Mouse (Mus musculus) stomach, postnatal 0 days (tissue): ENCODE data around the gene Ippk.

Experiments
- CTCF ChIP-seq: IDR thresholded peaks from 2 replicates; pipeline ENCODE4 v1.5.1; 2016; ENCODE audit warnings: antibody characterized with exemption, low read depth, mild to moderate bottlenecking, moderate library complexity
- EP300 ChIP-seq: optimal IDR thresholded peaks from 2 replicates; pipeline ENCODE3; 2016; ENCODE audit warnings: antibody characterized with exemption

- no peak for TF ChIP-seq CTCF
- no peak for TF ChIP-seq EP300
Measured at GRCm38 (mm10) chr13:49374730-49375129, 46.3 kb upstream of the Ippk start.
